Mouse (Mus musculus): ENCODE measurements at regions not wholly inside any gene's neighbourhood (a gene's known extent, or its start where the extent isn't known, plus 50 kb on each side); places are given as distances from the start of the nearest gene placed in this dataset.
"Not testable (repeated sequence)": the region's sequence is repeated elsewhere in the genome, so short reads cannot be mapped to it uniquely, and the experiment has no call there.

- DNase-seq (ENCODE audit: extremely low read depth, insufficient read length, low spot score): no peak
These were observed 491.6 kb upstream of the Igfbp3 start for GRCm38 (mm10) chr11:7705312-7705764.

- DNase-seq (ENCODE audit: extremely low read depth, insufficient read length, low spot score): no peak
These were observed 483.9 kb upstream of the Igfbp3 start for GRCm38 (mm10) chr11:7697591-7697990.

GRCm38 (mm10) chr11:7689701-7690100, 476.0 kb upstream of the Igfbp3 start:
- not testable (repeated sequence) for DNase-seq (ENCODE audit: extremely low read depth, insufficient read length, low spot score)

- DNase-seq (ENCODE audit: extremely low read depth, insufficient read length, low spot score): no peak
These were observed 459.1 kb upstream of the Igfbp3 start for GRCm38 (mm10) chr11:7672821-7673220.

GRCm38 (mm10) chr11:7630637-7631036, 416.9 kb upstream of the Igfbp3 start:
- DNase-seq (ENCODE audit: extremely low read depth, insufficient read length, low spot score): no peak

GRCm38 (mm10) chr11:7625256-7625655, 411.5 kb upstream of the Igfbp3 start:
- no peak for DNase-seq (ENCODE audit: extremely low read depth, insufficient read length, low spot score)

GRCm38 (mm10) chr11:7620320-7620719, 406.6 kb upstream of the Igfbp3 start:
- no peak for DNase-seq (ENCODE audit: extremely low read depth, insufficient read length, low spot score)

- no peak for DNase-seq (ENCODE audit: extremely low read depth, insufficient read length, low spot score)
These were observed 397.0 kb upstream of the Igfbp3 start for GRCm38 (mm10) chr11:7610752-7611151.

- DNase-seq (ENCODE audit: extremely low read depth, insufficient read length, low spot score): no peak
These were observed 396.2 kb upstream of the Igfbp3 start for GRCm38 (mm10) chr11:7609921-7610320.

- no peak for DNase-seq (ENCODE audit: extremely low read depth, insufficient read length, low spot score)
These were observed 392.9 kb upstream of the Igfbp3 start for GRCm38 (mm10) chr11:7606652-7607051.

GRCm38 (mm10) chr11:7592010-7592409, 378.3 kb upstream of the Igfbp3 start:
- no peak for DNase-seq (ENCODE audit: extremely low read depth, insufficient read length, low spot score)

GRCm38 (mm10) chr11:7583296-7583695, 369.6 kb upstream of the Igfbp3 start:
- no peak for DNase-seq (ENCODE audit: extremely low read depth, insufficient read length, low spot score)

- DNase-seq (ENCODE audit: extremely low read depth, insufficient read length, low spot score): no peak
These were observed 354.8 kb upstream of the Igfbp3 start for GRCm38 (mm10) chr11:7568484-7568883.

GRCm38 (mm10) chr11:7562029-7562428, 348.3 kb upstream of the Igfbp3 start:
- DNase-seq (ENCODE audit: extremely low read depth, insufficient read length, low spot score): peak; percentile 33

- DNase-seq (ENCODE audit: extremely low read depth, insufficient read length, low spot score): no peak
These were observed 347.7 kb upstream of the Igfbp3 start for GRCm38 (mm10) chr11:7561437-7561836.

- no peak for DNase-seq (ENCODE audit: extremely low read depth, insufficient read length, low spot score)
These were observed 342.0 kb upstream of the Igfbp3 start for GRCm38 (mm10) chr11:7555613-7556274.

GRCm38 (mm10) chr11:7552154-7552553, 338.4 kb upstream of the Igfbp3 start:
- no peak for DNase-seq (ENCODE audit: extremely low read depth, insufficient read length, low spot score)

GRCm38 (mm10) chr11:7547796-7548195, 334.1 kb upstream of the Igfbp3 start:
- DNase-seq (ENCODE audit: extremely low read depth, insufficient read length, low spot score): no peak

GRCm38 (mm10) chr11:7545621-7546020, 331.9 kb upstream of the Igfbp3 start:
- no peak for DNase-seq (ENCODE audit: extremely low read depth, insufficient read length, low spot score)

- no peak for DNase-seq (ENCODE audit: extremely low read depth, insufficient read length, low spot score)
These were observed 320.9 kb upstream of the Igfbp3 start for GRCm38 (mm10) chr11:7534590-7534989.

GRCm38 (mm10) chr11:7533327-7533726, 319.6 kb upstream of the Igfbp3 start:
- no peak for DNase-seq (ENCODE audit: extremely low read depth, insufficient read length, low spot score)

- DNase-seq (ENCODE audit: extremely low read depth, insufficient read length, low spot score): no peak
These were observed 318.1 kb upstream of the Igfbp3 start for GRCm38 (mm10) chr11:7531847-7532246.

Measured in 3134 (cell line).